Mouse (Mus musculus) adrenal gland, postnatal 0 days (tissue): Measurements from ENCODE around the gene Smyd2. TPM values are rescaled to one million over a fixed set of nuclear protein-coding genes. Genes with fewer than 3 reads are reported as not detected.

ENCODE experiments used
- polyA plus RNA-seq: library from polyadenylated mRNA; unstranded; fragments of >200 nt; fragmentation: Nextera tagmentation; extraction: Ambion mirVana; gene quantifications from 2 replicates; pipeline ENCODE4 v1.2.1, GENCODE M21; 2015

Gene Smyd2
- 57.5 and 79.2 TPM in 2 replicates for polyA plus RNA-seq

DNA sequence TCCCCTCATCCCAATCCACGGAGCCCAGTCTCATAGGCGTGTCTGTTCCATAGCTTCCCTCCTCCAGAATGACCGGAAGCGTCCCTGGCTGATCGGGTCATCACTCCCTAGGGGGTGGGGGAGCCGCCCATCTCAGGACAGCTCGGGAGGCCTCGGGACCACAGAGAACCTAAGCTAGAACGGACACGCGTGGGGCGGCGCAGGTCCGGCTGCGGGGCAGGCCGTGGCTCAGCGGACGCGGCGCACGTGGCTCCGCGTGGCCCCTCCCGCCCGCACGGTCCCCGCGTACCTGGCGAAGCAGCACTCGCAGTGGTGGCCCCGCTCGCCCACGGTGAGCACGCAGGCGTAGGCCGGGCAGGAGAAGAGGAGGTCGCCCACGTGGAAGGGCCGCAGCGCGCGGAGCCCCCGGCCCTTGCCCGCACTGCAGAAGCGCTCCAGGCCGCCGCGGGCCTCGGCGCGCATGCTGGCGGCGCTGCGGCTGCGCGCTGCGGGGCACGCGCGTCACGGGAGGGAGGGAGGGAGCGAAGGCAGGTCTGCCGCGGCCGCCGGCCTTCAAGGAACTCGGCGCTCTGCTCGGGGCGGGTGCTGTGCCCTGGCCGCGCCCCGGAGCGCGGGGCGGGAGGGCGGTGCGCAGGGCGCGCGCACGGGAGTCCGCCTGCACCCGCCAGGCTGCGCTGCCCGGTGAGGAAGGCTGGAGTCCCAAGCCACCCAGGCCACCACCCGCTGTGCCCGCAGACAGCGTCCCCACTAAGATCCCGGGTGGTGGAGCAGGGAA, at the start of gene Smyd2:
Gene Smyd2, minus strand, starts transcription at position 546 of the 775 bp plus-strand sequence.

Other genes starting within 250 kb of the Smyd2 start
- 21.5 and 22.2 TPM in 2 replicates for gene Cenpf, start 234.3 kb downstream of the Smyd2 start, polyA plus RNA-seq
- 3.3 and 4.3 TPM in 2 replicates for gene Ptpn14, start 194.1 kb downstream of the Smyd2 start, polyA plus RNA-seq
- 5.5 and 6.1 TPM in 2 replicates for gene Prox1, start 248.4 kb upstream of the Smyd2 start, polyA plus RNA-seq